Comparison of ENCODE assay signal across 10 mouse cellular contexts in genomic region chr2:165811536-165811935, GRCm38 (mm10).
A peak's percentile ranks its signal among the peaks of the same experiment; 100 is the strongest.
DNase-seq lines count a peak whose midpoint lies in the region; ATAC-seq and TF ChIP-seq lines count a peak whose summit lies in the region.
"Had no signal": no experiment of that assay in that cellular context is flagged by ENCODE, and none has a peak within 500 bp of the region (broad histone marks: within the 10 kb centered on the region; RNA-seq: fewer than 3 reads in every experiment).

No protein-coding gene starts in this region.

- TF ChIP-seq CTCF in forebrain, postnatal 0 days (IDR thresholded peaks at IDR 0.05; ENCODE audit: low read depth): peak; percentile 90
- TF ChIP-seq CTCF in kidney, adult 2 months (conservative IDR thresholded peaks at IDR 0.05; ENCODE audit: insufficient read depth, insufficient read length, low read depth, low read length): peak; percentile 73

- DNase-seq in forebrain, postnatal 0 days: no peak
- DNase-seq in forebrain, embryonic 10.5 days (ENCODE audit: extremely low spot score, low spot score): no peak
- DNase-seq in ovary, postnatal 14 days (ENCODE audit: low spot score): peak; percentile 57
- no peak for DNase-seq in ovary, postnatal 10 days (ENCODE audit: low spot score)
- peak; percentile 87 to 91 for DNase-seq in cerebellum, postnatal 10 days
- DNase-seq in kidney, adult 2 months: peak; percentile 76
- DNase-seq in lung, postnatal 14 days: peak; percentile 74
- DNase-seq in thymus, postnatal 4 days: peak; percentile 77

- H3K4me1 ChIP-seq in forebrain, postnatal 0 days (ENCODE audit: insufficient read depth): no peaks in the 10 kb centered on the region
- no peaks in the 10 kb centered on the region for H3K4me1 ChIP-seq in forebrain, embryonic 10.5 days
- H3K4me1 ChIP-seq in kidney, adult 2 months (ENCODE audit: control insufficient read depth, insufficient read depth, low read length): no peaks in the 10 kb centered on the region

- no peak overlapping the region for H3K9ac ChIP-seq in forebrain, postnatal 0 days
- H3K9ac ChIP-seq: heart, embryonic 13.5 days had no signal

- TF ChIP-seq POLR2A in kidney, adult 2 months (IDR thresholded peaks at IDR 0.05; ENCODE audit: low read depth, low read length): no peak

- no peak overlapping the region for H3K4me3 ChIP-seq in forebrain, postnatal 0 days (ENCODE audit: low read depth, low read length)
- no peak overlapping the region for H3K4me3 ChIP-seq in forebrain, embryonic 10.5 days
- no peak overlapping the region for H3K4me3 ChIP-seq in kidney, adult 2 months (ENCODE audit: insufficient read depth, low read depth, low read length)
- H3K4me3 ChIP-seq: heart, embryonic 13.5 days; myocyte had no signal

- WGBS in forebrain, postnatal 0 days: 69% methylated on average over 5 of the region's 5 CpGs
- WGBS in forebrain, embryonic 10.5 days: 69% methylated on average over 5 of the region's 5 CpGs
- 55% methylated on average over 5 of the region's 5 CpGs for WGBS in kidney, adult 2 months

- H3K27ac ChIP-seq in forebrain, postnatal 0 days (ENCODE audit: low read depth, low read length): no peak overlapping the region
- no peak overlapping the region for H3K27ac ChIP-seq in forebrain, embryonic 10.5 days
- H3K27ac ChIP-seq in kidney, adult 2 months (ENCODE audit: insufficient read depth, low read depth, low read length): no peak overlapping the region
- H3K27ac ChIP-seq: heart, embryonic 13.5 days had no signal

- ATAC-seq in forebrain, postnatal 0 days: peak; percentile 48

- no peak overlapping the region for H3K4me2 ChIP-seq in forebrain, postnatal 0 days (ENCODE audit: low read depth)
- H3K4me2 ChIP-seq: heart, embryonic 13.5 days had no signal

- no peaks in the 10 kb centered on the region for H3K9me3 ChIP-seq in forebrain, postnatal 0 days (ENCODE audit: low read length)
- no peaks in the 10 kb centered on the region for H3K9me3 ChIP-seq in forebrain, embryonic 10.5 days
- H3K9me3 ChIP-seq: heart, embryonic 13.5 days had no signal

- no peaks in the 10 kb centered on the region for H3K27me3 ChIP-seq in forebrain, postnatal 0 days (ENCODE audit: insufficient read depth, low read length)
- H3K27me3 ChIP-seq in forebrain, embryonic 10.5 days (ENCODE audit: poor library complexity, severe bottlenecking): no peaks in the 10 kb centered on the region
- H3K27me3 ChIP-seq in kidney, adult 2 months (replicated peaks; ENCODE audit: control insufficient read depth, insufficient read depth, low read length): no peaks in the 10 kb centered on the region
- H3K27me3 ChIP-seq: heart, embryonic 13.5 days had no signal

- peaks cover 73% of the 10 kb centered on the region for H3K36me3 ChIP-seq in forebrain, postnatal 0 days (ENCODE audit: insufficient read depth)
- H3K36me3 ChIP-seq in forebrain, embryonic 10.5 days (replicated peaks): peaks cover 99% of the 10 kb centered on the region
- peaks cover 4% of the 10 kb centered on the region for H3K36me3 ChIP-seq in kidney, adult 2 months (ENCODE audit: control insufficient read depth, insufficient read depth, low read length)

Comparison
In these comparisons a context has a peak if more than half of its experiments do, and no peak if none do; other contexts are left out.
1. DNase-seq: peak in ovary, postnatal 14 days (single experiment), cerebellum, postnatal 10 days (2 of 2), kidney, adult 2 months (single experiment), lung, postnatal 14 days (single experiment) and thymus, postnatal 4 days (single experiment); none in forebrain, postnatal 0 days (single experiment), forebrain, embryonic 10.5 days (single experiment) and ovary, postnatal 10 days (single experiment).